Mouse (Mus musculus) midbrain, embryonic 10.5 days (tissue): ENCODE results near the gene Il25. TPM values are rescaled to one million over a fixed set of nuclear protein-coding genes. Genes with fewer than 3 reads are reported as not detected.
"Not testable (repeated sequence)": the region's sequence is repeated elsewhere in the genome, so short reads cannot be mapped to it uniquely, and the experiment has no call there.

ENCODE experiments used
- DNase-seq: peaks from one replicate; pipeline ENCODE4 v3.0.0-alpha.2; 2017; ENCODE audit warnings: low spot score
- H3K27ac ChIP-seq: fragments of 300-500 bp; sonication (generic); replicated peaks from 2 replicates; pipeline ENCODE4 v1.5.1; 2016; ENCODE audit warnings: mild to moderate bottlenecking
- H3K27me3 ChIP-seq: fragments of 300-500 bp; sonication (generic); 2 replicates; pipeline ENCODE4 v1.6.1; 2016; ENCODE audit warnings: low read depth, mild to moderate bottlenecking; ENCODE audit not compliant: poor library complexity, severe bottlenecking
- H3K36me3 ChIP-seq: fragments of 300-500 bp; sonication (generic); 2 replicates; pipeline ENCODE4 v1.6.1; 2016; ENCODE audit warnings: mild to moderate bottlenecking, moderate library complexity
- H3K4me1 ChIP-seq: fragments of 300-500 bp; sonication (generic); 2 replicates; pipeline ENCODE4 v1.6.1; 2016
- H3K4me3 ChIP-seq: fragments of 300-500 bp; sonication (generic); 2 replicates; pipeline ENCODE4 v1.5.1; 2016; ENCODE audit warnings: mild to moderate bottlenecking, moderate library complexity
- H3K9me3 ChIP-seq: fragments of 300-500 bp; sonication (generic); replicated peaks from 2 replicates; pipeline ENCODE4 v1.6.1; 2016; ENCODE audit warnings: mild to moderate bottlenecking
- WGBS: fragments of 180-500 bp; shearing (Covaris S2); methylation state at CpG from one replicate; pipeline ENCODE4 v1.1.7; 2016; 5-methylcytosine and 5-hydroxymethylcytosine counted together
- polyA plus RNA-seq: library from polyadenylated mRNA; unstranded; fragments of >200 nt; fragmentation: Nextera tagmentation; extraction: Ambion mirVana; gene quantifications from 2 replicates; pipeline ENCODE4 v1.2.1, GENCODE M21; 2016

Il25 gene
- polyA plus RNA-seq, 1 experiment from 2014 or later, result not detected

DNA sequence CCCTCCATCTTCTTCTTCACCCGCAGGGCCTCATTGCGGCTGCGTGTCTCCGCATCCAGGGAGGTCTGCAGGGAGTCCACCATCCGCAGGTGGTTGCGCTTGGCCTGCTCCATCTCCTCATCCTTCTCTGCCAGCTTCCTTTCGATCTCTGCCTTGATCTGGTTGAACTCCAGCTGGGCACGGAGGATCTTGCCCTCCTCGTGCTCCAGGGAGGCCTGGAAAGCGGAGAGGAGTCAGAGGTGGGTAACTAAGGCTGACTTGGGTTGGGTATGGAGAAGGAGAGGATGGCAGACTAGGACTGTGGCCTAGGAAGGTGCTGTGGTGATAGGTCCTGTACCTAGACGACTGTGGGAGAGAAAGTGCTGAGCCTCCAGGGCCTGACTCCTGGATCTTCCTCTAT lies 14.5 kb downstream of the Il25 start:
- H3K27me3 ChIP-seq, H3K4me1 ChIP-seq, H3K27ac ChIP-seq, H3K9me3 ChIP-seq, DNase-seq, H3K4me3 ChIP-seq, H3K36me3 ChIP-seq: not testable (repeated sequence)
- 87% methylated on average over 11 of the region's 11 CpGs for WGBS

DNA sequence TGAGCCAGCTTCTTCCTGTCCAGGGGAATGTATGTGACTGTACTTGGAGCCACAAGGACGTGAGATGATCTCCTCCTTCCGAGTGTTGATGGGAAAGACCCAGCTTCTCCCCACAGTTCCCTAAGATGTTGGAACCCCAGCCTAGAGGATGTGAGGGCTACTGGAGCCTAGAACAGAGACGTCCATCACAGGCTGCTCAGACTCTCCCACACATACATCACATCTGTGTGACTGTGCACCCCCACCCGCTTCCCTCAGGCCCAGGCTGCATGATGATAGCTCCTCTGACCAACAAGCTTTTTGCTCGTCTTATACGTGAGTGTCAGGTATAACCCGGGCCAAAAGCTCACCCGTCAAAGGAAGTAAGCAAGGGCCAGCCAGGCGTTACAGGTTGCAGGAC lies 16.3 kb downstream of the Il25 start:
- Histone ChIP-seq H3K36me3 (no peaks in the 10 kb centered on the region), H3K9me3 (no peaks in the 10 kb centered on the region), H3K4me3 (no peak overlapping the region), H3K4me1 (no peaks in the 10 kb centered on the region), H3K27me3 (peaks cover 8% of the 10 kb centered on the region; the same call in 1 of the 2 replicates), H3K27ac (no peak overlapping the region)
- WGBS, result 93% methylated on average over 9 of the region's 9 CpGs
- DNase-seq, result no peak

DNA sequence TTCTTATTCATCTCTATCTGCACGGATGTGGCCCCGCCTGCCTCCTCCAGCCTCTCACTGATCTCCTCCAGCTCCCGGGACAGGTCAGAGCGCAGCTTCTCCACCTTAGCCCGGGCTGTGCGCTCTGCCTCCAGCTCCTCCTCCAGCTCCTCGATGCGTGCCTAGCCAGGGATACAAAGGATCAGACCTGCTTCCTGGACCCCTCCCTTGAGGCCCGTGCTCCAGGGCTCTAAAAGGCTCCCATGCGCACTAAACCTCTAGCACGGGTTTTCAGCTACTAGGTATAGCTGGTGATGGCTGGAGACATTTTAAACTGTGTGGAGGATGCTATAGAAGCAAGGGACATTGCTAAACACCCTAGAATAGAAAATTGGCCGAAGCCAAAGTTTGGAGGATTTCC lies 18.0 kb downstream of the Il25 start:
- 66% methylated on average over 12 of the region's 12 CpGs for WGBS
- H3K36me3 ChIP-seq, result no peaks in the 10 kb centered on the region

DNA sequence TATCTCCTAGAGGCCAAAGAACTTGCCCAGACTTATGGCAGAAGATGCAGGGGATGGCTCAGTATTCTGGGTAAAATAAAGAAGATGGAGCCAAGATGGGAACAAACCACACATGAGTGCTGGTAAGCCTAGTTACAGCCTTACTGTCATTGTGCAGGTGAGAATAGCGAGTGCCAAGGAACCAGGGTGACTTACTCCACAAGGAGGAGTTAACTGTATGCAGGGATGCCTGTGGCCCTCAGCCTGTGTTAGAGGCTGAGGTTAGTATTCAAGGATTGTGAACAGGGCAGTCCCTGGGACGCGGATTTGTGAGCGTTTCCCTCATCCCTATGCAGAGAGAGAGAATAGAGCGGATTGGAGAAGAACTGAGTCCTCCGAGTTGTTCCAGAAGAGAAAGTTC lies 19.1 kb downstream of the Il25 start:
- H3K4me3 ChIP-seq, result no peak overlapping the region
- H3K4me1 ChIP-seq, result no peaks in the 10 kb centered on the region
- H3K9me3 ChIP-seq, result no peaks in the 10 kb centered on the region
- no peak for DNase-seq
- no peaks in the 10 kb centered on the region for H3K36me3 ChIP-seq
- no peak overlapping the region for H3K27ac ChIP-seq
- WGBS, result 91% methylated on average over 6 of the region's 6 CpGs
- peaks cover 8% of the 10 kb centered on the region; the same call in 1 of the 2 replicates for H3K27me3 ChIP-seq

More for the DNA sequence above, 18.0 kb downstream of the Il25 start:
- Histone ChIP-seq H3K4me1 (no peaks in the 10 kb centered on the region), H3K4me3 (no peak overlapping the region), H3K27me3 (peaks cover 8% of the 10 kb centered on the region; the same call in 1 of the 2 replicates), H3K27ac (no peak overlapping the region), H3K9me3 (no peaks in the 10 kb centered on the region)
- DNase-seq, result no peak

DNA sequence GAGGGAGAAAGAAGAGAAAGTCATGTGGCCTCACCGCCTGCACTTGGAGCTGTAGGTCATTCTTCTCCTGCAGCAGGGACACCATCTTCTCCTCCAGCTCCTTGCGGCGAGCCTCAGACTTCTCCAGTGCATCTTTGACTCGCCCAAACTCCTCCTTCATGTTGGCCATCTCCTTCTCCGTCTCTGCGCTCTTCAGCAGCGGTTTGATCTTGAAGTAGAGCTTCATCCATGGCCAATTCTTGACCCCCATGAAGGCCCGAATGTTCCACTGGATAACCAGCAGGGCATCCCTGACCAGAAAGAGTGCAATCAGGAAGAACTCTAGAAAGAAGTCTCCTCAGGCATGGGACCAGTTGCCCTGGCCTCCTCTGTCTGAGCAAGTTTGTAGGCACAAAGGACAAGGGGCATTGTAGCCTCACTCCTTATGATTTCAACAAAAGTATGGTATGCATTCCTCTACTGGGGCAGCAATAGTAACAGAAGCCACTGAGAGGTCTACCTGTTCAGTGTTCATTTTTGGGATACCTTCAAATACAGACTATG lies 21.2 kb downstream of the Il25 start:
- H3K4me1 ChIP-seq, result no peaks in the 10 kb centered on the region
- no peak overlapping the region for H3K27ac ChIP-seq
- no peaks in the 10 kb centered on the region for H3K9me3 ChIP-seq
- peaks cover 8% of the 10 kb centered on the region; the same call in 1 of the 2 replicates for H3K27me3 ChIP-seq
- 89% methylated on average over 8 of the region's 8 CpGs for WGBS
- no peaks in the 10 kb centered on the region for H3K36me3 ChIP-seq
- no peak overlapping the region for H3K4me3 ChIP-seq
- no peak for DNase-seq

DNA sequence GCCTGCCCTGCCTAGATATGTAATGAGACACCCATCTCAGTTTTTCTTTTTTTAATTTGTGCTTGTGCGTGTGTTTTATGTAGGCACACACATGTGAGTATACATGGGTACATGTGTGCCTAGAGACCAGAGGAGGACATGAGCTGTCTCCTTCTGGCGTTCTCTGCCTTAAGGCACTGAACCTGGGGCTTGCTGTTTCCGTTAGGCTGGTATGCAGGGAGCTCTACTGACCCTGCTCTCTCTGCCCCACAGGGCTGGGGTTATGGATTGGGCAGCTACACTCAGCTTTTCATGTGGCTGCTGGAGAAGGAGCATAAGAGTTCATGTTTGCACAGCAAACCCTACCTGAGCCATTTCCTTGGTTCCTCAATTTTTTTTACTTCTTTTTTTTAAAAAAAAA lies 22.0 kb downstream of the Il25 start:
- DNase-seq, result no peak
- no peaks in the 10 kb centered on the region for H3K36me3 ChIP-seq
- WGBS, result 85% methylated on average over 3 of the region's 3 CpGs
- H3K27ac ChIP-seq, result no peak overlapping the region
- no peaks in the 10 kb centered on the region for H3K4me1 ChIP-seq
- H3K9me3 ChIP-seq, result no peaks in the 10 kb centered on the region
- H3K27me3 ChIP-seq, result peaks cover 4% of the 10 kb centered on the region; the same call in 1 of the 2 replicates
- H3K4me3 ChIP-seq, result no peak overlapping the region

DNA sequence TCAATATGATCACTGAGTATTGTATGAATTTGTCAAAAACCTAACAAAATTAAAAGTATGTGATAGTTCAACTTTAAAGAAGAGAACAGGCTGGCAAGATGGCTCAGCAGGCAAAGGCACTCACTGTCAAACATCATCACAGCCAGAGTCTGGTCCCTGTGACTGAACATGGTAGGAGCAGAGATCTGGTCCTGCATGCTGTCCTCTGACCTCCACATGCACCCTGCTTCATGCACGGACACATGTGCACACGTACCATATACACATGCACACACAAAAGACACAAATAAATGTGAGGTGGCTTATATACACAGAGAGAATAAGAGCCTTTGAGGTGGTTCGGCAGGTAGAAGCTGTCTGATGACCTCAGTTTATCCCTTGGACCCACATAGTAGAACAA lies 23.0 kb downstream of the Il25 start:
- WGBS, result 83% methylated on average over 3 of the region's 3 CpGs
- Histone ChIP-seq H3K4me3 (no peak overlapping the region), H3K27me3 (no peaks in the 10 kb centered on the region), H3K36me3 (no peaks in the 10 kb centered on the region), H3K4me1 (peaks cover 3% of the 10 kb centered on the region), H3K27ac (no peak overlapping the region), H3K9me3 (no peaks in the 10 kb centered on the region)
- DNase-seq, result no peak

DNA sequence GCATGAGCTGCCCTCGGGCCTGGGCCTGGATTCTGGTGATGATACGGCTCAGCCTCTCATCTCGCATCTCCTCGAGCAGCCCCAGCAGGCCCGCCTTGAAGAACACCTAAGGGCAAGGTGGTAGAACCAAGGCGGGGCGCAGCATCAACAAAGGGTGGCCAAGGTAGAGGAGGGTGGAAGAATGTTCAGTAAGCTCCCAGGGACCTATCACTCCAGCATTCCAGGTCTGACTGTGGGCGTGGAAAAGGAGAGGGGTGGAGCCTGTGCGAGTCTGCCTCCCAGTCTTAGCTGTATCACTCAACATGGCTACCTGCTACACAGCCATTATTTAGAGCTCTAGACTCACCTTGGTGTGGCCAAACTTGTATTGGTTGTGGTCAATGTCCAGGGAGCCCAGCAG lies 24.0 kb downstream of the Il25 start:
- Histone ChIP-seq H3K27ac (no peak overlapping the region), H3K36me3 (no peaks in the 10 kb centered on the region), H3K4me1 (peaks cover 10% of the 10 kb centered on the region), H3K4me3 (no peak overlapping the region), H3K27me3 (no peaks in the 10 kb centered on the region), H3K9me3 (no peaks in the 10 kb centered on the region)
- DNase-seq, result no peak
- 86% methylated on average over 9 of the region's 9 CpGs for whole genome bisulfite sequencing

DNA sequence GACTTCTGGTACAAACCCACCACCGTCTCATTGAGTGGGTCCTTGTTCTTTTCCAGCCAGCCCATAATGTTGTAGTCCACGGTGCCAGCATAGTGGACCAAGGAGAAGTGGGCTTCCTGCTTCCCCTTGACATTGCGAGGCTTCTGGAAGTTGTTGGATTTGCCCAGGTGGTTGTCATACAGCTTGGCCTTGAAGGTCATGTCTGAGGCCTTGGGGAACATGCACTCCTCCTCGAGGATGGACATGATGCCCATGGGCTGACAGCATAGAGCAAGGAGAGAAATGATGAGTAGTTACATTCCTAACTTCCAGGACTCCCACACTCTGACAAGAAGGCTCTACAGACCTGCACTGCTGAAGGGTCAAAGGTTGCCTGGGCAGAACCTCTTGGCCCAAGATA lies 26.0 kb downstream of the Il25 start:
- Histone ChIP-seq H3K27ac (no peak overlapping the region), H3K27me3 (no peaks in the 10 kb centered on the region), H3K4me3 (no peak overlapping the region), H3K36me3 (no peaks in the 10 kb centered on the region), H3K9me3 (no peaks in the 10 kb centered on the region), H3K4me1 (peaks cover 10% of the 10 kb centered on the region)
- no peak for DNase-seq
- WGBS, result 81% methylated on average over 4 of the region's 4 CpGs

DNA sequence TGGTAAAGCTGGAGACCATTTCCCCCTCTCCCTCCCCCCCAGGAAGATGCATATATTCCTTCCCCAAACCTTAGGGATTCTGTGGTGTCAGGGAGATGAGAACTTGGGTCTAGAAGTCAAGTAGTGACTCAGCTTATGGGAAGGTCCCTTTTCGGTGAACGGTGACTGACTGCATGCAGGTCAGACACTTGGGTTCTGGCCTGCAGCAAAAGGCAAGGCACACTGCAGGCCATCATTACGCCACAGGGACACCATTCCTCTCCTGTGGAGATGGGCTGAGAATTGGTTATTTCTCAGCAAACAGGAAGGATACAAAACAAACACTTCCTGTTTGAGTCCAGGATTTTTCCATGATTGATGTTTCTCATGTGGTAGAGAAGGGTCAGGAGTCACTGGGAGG lies 26.7 kb downstream of the Il25 start:
- 82% methylated on average over 3 of the region's 3 CpGs for WGBS
- DNase-seq, result no peak
- peaks cover 10% of the 10 kb centered on the region for H3K4me1 ChIP-seq
- no peak overlapping the region for H3K27ac ChIP-seq
- no peaks in the 10 kb centered on the region for H3K27me3 ChIP-seq
- H3K9me3 ChIP-seq, result no peaks in the 10 kb centered on the region
- no peaks in the 10 kb centered on the region for H3K36me3 ChIP-seq
- no peak overlapping the region for H3K4me3 ChIP-seq

DNA sequence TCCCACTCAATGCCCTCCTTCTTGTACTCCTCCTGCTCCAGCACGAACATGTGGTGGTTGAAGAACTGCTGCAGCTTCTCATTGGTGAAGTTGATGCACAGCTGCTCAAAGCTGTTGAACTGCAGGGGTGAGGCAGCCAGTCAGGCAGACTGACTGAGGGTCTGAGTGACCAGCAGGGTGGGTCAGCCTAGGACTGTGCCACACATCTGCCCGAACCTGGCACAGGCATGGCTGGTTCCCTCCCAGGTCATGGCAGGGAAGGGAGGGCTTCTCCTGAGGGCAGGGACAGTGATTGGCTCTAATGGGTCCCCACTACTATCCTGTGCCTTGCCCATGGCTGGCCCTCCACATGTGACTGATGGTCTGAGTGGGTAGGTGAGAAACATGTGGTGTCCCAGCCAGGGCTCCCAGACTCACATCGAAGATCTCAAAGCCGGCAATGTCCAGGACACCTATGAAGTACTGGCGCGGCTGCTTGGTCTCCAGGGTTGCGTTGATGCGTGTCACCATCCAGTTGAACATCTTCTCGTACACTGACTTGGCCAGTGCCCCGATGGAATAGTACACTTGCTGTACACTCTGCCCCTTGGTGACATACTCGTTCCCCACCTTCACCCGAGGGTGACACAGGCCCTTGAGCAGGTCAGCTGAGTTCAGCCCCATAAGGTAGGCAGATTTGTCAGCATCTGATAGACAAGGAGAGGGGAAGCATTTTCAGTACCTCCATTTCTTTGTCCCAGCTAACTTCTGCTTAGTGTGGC lies 27.5 kb downstream of the Il25 start:
- H3K4me1 ChIP-seq, DNase-seq, H3K4me3 ChIP-seq, H3K9me3 ChIP-seq, H3K27me3 ChIP-seq, H3K36me3 ChIP-seq: not testable (repeated sequence)
- WGBS, result 91% methylated on average over 12 of the region's 12 CpGs
- peak overlapping the region; percentile 57; the same call in 1 of the 2 replicates for H3K27ac ChIP-seq

DNA sequence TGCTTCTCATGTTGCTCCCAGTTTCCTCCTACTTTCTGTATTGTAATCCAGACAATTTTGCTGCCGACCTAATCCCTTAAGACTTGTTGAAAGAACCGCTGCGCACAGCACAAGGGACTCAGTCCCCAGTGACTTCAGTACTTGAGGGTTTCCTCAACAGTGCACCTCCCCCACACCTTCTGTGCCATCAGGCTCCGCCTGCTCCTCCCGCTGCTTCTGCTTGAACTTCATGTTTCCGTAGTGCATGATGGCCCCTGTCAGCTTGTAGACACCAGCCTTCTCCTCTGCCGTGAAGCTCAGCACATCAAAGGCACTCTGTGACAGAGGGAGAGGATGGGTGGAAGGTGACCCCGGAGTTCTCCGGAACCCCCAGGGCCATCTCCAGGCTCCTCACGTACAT lies 28.3 kb downstream of the Il25 start:
- H3K27ac ChIP-seq, result peak overlapping the region; percentile 52; the same call in 1 of the 2 replicates
- WGBS, result 69% methylated on average over 10 of the region's 10 CpGs
- H3K27me3 ChIP-seq, result no peaks in the 10 kb centered on the region
- DNase-seq, result no peak
- H3K4me3 ChIP-seq, result no peak overlapping the region
- no peaks in the 10 kb centered on the region for H3K9me3 ChIP-seq
- H3K4me1 ChIP-seq, result peaks cover 10% of the 10 kb centered on the region
- H3K36me3 ChIP-seq, result no peaks in the 10 kb centered on the region

DNA sequence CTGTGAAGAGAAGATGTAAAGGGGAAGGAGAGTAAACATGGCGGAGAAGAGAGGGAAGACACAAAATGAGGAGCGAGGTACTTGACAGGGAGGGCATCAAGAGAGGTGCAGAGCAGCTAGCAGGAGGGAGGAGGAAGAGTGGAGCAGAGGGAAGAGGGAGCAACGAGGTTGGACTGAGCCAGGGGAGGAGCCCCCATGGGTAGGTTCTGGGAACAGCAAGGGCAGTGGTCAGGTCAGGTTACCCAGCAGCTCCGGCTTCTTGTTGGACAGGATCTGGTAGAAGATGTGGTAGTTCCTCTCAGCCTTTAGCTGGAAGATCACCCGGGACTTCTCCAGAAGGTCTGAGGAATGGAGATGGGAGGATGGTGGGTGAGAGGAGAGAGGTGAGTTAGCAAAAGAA lies 29.0 kb downstream of the Il25 start:
- Histone ChIP-seq H3K27ac (no peak overlapping the region), H3K36me3 (no peaks in the 10 kb centered on the region), H3K9me3 (no peaks in the 10 kb centered on the region), H3K27me3 (no peaks in the 10 kb centered on the region), H3K4me3 (no peak overlapping the region), H3K4me1 (peaks cover 10% of the 10 kb centered on the region)
- 85% methylated on average over 5 of the region's 5 CpGs for WGBS
- no peak for DNase-seq
